Mouse (Mus musculus) spleen, postnatal 10 days (tissue): ENCODE measurements at regions not wholly inside any gene's neighbourhood (a gene's known extent, or its start where the extent isn't known, plus 50 kb on each side); places are given as distances from the start of the nearest gene placed in this dataset.

Experiments
- DNase-seq, 2 experiments: peaks; one replicate each; pipeline ENCODE4 v3.0.0; 2021 to 2022; ENCODE audit warnings: low spot score in 2 of 2

GRCm38 (mm10) chr17:47064592-47065306 is 54.4 kb upstream of the Ubr2 start:
- DNase-seq = no peak

DNA sequence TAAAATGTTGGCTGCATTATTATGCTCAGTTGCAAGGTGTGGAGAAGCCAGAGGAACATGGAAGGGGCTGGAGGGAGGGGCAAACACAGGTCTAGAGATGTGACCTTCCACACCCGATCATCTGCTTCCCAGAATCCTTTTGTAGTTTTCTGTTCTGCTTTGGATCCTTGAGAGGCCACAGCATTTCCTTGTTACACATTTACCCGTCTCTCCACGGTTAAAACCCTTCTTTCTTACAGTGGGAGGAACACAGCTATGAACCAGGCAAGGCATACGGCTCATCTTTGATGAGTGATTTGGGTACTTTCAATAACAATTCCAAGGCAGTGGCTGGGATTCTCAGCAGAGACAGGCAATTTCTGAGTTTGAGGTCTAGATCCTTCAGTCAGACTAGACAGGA is 53.6 kb upstream of the Ubr2 start:
- DNase-seq = no peak

DNA sequence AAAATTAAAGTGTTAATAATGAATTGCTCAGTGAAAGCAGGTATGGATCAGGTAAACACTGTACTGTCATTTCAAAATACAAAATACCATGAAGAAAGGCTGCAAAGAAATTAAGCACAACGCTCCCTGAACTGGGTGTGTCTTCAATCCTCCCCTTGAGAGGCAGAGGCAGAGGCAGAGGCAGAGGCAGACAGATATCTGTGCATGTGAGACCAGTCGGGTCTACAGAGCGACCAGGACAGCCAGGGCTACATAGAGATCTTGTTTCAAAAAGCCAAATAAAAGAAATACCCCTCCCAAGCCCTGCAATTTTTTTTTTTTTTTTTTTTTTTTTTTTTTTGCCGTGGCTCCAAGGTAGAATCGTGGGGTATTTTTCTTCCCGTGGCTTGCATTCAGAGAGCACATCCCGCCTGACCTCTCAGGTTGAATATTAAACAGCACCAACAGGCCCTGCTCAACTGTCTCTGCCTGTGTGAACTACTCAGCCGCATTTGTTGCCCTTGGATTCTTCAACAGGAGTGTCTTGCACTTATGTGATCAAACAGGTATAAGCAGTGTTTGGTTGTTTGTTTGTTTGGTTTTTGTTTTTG is 50.8 kb upstream of the Ubr2 start:
- no peak for DNase-seq
